Mouse (Mus musculus) midbrain, embryonic 12.5 days (tissue): ENCODE measurements at regions not wholly inside any gene's neighbourhood (a gene's known extent, or its start where the extent isn't known, plus 50 kb on each side); places are given as distances from the start of the nearest gene placed in this dataset.

ENCODE experiments used
- ATAC-seq: fragments of 200-750 bp; cut with Nextera tagmentation; 2 replicates; pipeline ENCODE4 v1.8.0; 2017; ENCODE audit warnings: low read depth, moderate TSS enrichment, moderate library complexity; ENCODE audit not compliant: low FRiP score
- H3K27ac ChIP-seq: fragments of 300-500 bp; sonication (generic); replicated peaks from 2 replicates; pipeline ENCODE4 v1.5.1; 2016; ENCODE audit warnings: mild to moderate bottlenecking
- H3K27me3 ChIP-seq: fragments of 300-500 bp; sonication (generic); 2 replicates; pipeline ENCODE4 v1.6.1; 2016; ENCODE audit warnings: mild to moderate bottlenecking
- H3K36me3 ChIP-seq: fragments of 300-500 bp; sonication (generic); 2 replicates; pipeline ENCODE4 v1.6.1; 2016
- H3K4me1 ChIP-seq: fragments of 300-500 bp; sonication (generic); 2 replicates; pipeline ENCODE4 v1.6.1; 2016
- H3K4me2 ChIP-seq: fragments of 300-500 bp; sonication (generic); replicated peaks from 2 replicates; pipeline ENCODE4 v1.6.1; 2016; ENCODE audit warnings: mild to moderate bottlenecking, moderate library complexity
- H3K4me3 ChIP-seq: fragments of 300-500 bp; sonication (generic); 2 replicates; pipeline ENCODE4 v1.5.1; 2016; ENCODE audit warnings: mild to moderate bottlenecking
- H3K9ac ChIP-seq: fragments of 300-500 bp; sonication (generic); replicated peaks from 2 replicates; pipeline ENCODE4 v1.6.1; 2016; ENCODE audit warnings: mild to moderate bottlenecking, moderate library complexity
- H3K9me3 ChIP-seq: fragments of 300-500 bp; sonication (generic); 2 replicates; pipeline ENCODE4 v1.6.1; 2016; ENCODE audit warnings: mild to moderate bottlenecking
- WGBS: fragments of 180-500 bp; shearing (Covaris S2); methylation state at CpG from one replicate; pipeline ENCODE4 v1.1.7; 2016; 5-methylcytosine and 5-hydroxymethylcytosine counted together

DNA sequence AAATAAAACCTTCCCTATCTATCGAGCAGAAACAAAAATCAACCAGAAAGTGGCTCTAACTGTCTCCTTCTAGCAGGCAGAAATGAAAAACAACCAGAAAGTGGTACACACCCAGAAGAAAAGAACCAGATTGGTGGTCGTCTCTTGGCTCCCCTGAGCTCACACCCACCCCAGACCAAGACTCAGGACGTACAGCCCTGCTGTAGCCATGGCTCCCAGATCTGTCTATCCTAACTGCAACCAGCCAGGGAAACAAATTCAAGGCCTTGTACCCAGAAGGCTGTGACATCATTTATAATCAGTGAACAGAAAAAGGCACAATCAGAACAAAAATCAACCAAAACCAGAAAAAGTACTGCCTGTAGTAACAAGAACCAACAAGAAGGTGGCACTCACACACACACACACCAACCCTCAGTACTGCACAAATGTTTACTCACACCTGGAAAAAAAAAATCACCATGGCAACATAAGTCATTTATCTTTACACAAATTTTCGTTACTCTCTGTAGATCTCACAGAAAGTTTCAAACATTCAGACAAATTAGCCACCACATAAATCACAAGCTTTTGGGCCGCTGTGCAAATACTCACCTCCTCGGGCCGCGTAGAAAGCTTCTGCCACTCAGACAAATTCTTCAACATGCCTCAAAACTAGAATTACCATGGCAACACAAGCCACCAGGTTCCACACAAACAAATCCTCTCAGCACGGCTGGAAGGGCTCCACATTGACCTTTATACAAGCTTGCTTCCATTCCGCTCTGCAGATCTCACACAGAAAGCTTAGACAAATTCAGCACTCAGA lies 85.1 kb upstream of the Smlr1 start:
- no peak overlapping the region for H3K9ac ChIP-seq
- H3K9me3 ChIP-seq: no peaks in the 10 kb centered on the region
- peak overlapping the region; percentile 22 for H3K4me2 ChIP-seq
- no peak overlapping the region for H3K27ac ChIP-seq
- peaks cover 11% of the 10 kb centered on the region; the same call in 1 of the 2 replicates for H3K4me1 ChIP-seq
- H3K36me3 ChIP-seq: no peaks in the 10 kb centered on the region
- no peak overlapping the region for H3K4me3 ChIP-seq
- no peaks in the 10 kb centered on the region for H3K27me3 ChIP-seq
- 28% methylated on average over 10 of the region's 10 CpGs for WGBS
- peak; percentile 80 for ATAC-seq

DNA sequence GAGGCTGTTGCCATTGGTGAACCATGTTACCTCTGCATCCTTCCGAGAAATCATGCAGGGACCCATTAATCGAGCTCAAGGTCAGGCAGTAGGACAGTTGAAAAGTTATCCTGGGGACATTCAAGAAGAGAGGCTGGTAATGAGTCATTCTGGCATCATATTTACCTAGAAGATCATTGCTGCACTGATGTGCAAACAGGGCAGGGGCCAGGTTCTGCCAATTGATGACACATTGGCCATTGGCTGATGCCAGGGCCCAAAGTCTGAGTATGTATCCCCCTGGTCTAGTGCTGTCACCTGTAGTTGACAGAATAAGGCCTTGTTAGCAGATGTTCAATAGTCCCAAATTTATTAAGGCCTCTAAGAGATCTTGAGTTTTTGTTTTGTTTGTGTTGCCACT lies 83.6 kb upstream of the Smlr1 start:
- Histone ChIP-seq H3K27me3 (no peaks in the 10 kb centered on the region), H3K4me1 (peaks cover 11% of the 10 kb centered on the region; the same call in 1 of the 2 replicates), H3K27ac (no peak overlapping the region), H3K4me3 (no peak overlapping the region), H3K9ac (no peak overlapping the region), H3K9me3 (peaks cover 5% of the 10 kb centered on the region; the same call in 1 of the 2 replicates), H3K36me3 (no peaks in the 10 kb centered on the region), H3K4me2 (no peak overlapping the region)
- no peak for ATAC-seq
- WGBS: 92% methylated on average over 2 of the region's 2 CpGs

DNA sequence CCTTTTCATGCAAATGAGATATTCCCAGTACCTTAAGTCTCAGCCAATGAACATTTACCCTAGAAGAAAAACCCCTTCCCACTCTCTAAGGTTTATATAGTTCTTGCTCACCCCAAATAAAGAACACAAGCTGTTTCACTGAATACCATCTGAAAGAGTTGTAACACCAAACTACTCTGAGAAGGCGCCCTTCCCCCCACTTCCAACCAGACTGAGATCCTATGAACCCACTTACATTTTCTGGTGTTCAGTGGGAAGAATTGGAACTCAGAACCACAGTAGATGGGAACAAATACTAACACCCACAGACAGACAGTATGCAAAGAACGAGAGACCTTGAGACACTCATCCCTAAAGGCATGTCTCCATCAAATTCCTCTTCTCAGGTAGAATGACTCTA lies 65.4 kb upstream of the Smlr1 start:
- Histone ChIP-seq H3K27ac (no peak overlapping the region), H3K9me3 (no peaks in the 10 kb centered on the region), H3K4me1 (no peaks in the 10 kb centered on the region), H3K9ac (no peak overlapping the region), H3K27me3 (no peaks in the 10 kb centered on the region), H3K4me2 (no peak overlapping the region), H3K4me3 (no peak overlapping the region), H3K36me3 (no peaks in the 10 kb centered on the region)
- ATAC-seq: no peak
- WGBS: 90% methylated on average over 2 of the region's 2 CpGs

DNA sequence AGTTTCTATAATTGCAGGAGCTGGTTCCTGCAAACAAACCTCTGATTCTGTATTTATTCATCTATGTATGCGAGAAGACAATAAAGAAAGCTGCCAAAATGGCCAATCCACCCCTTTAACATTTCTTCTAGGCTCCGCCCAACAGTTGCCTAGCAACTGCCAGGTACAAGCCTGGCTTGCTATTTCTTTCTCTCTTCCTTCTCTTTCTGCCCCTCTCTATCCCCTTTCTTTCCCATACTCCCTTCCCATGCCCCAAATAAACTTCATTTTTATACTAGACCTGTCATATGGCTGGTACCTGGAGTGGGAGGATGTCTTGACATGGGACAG lies 53.2 kb upstream of the Smlr1 start:
- H3K27ac ChIP-seq: no peak overlapping the region
- no peak overlapping the region for H3K4me3 ChIP-seq
- no peaks in the 10 kb centered on the region for H3K27me3 ChIP-seq
- H3K9ac ChIP-seq: no peak overlapping the region
- 91% methylated on average over 2 of the region's 2 CpGs for WGBS
- no peaks in the 10 kb centered on the region for H3K9me3 ChIP-seq
- no peak for ATAC-seq
- H3K4me1 ChIP-seq: no peaks in the 10 kb centered on the region
- no peaks in the 10 kb centered on the region for H3K36me3 ChIP-seq
- no peak overlapping the region for H3K4me2 ChIP-seq

DNA sequence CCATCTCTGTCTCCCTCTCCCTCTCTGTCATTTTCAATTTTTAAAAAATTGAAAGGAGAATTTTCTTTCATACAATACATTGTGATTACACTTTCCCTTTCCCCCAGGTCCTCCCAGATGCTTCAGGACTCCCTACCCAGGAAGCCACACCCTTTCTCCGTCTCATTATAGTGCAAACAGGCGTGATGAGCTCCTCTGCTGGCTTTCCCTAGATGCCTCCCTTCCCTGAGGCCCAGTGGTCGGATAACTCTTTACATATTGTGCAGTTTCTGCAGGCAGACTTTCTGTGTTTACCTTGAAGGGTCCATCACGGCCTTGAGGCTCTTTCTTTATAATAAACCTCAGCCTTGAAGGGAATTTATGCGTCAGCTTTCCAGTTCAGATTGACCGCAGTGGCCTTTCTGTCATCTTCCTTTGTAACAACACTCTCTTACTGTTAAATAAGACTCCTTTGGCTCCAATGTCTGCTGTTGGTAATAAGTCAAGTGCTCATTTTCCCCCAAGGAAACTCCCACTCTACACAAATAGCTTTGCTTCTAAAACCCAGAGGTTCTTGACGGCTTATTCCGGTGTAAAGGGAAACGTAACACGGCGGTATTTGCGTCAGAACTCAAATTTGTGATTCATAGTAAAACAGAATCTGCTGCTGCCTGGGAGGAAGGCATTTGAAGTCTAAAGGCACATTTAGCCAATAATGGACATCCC lies 52.7 kb upstream of the Smlr1 start:
- Histone ChIP-seq H3K4me1 (no peaks in the 10 kb centered on the region), H3K4me3 (no peak overlapping the region), H3K36me3 (no peaks in the 10 kb centered on the region), H3K27ac (no peak overlapping the region), H3K9ac (no peak overlapping the region), H3K27me3 (no peaks in the 10 kb centered on the region), H3K4me2 (no peak overlapping the region), H3K9me3 (no peaks in the 10 kb centered on the region)
- WGBS: 85% methylated on average over 12 of the region's 12 CpGs
- no peak for ATAC-seq
